Mouse (Mus musculus) brain, embryonic 14.5 days (tissue): Measurements from ENCODE around the gene Rabggtb.

Experiments
- CTCF ChIP-seq: fragments of 200-500 bp; IDR thresholded peaks from 2 replicates; pipeline ENCODE4 v1.5.1; 2012; ENCODE audit warnings: inconsistent platforms, mild to moderate bottlenecking, moderate library complexity, borderline replicate concordance; ENCODE audit not compliant: insufficient read depth, insufficient read length; ENCODE audit errors: extremely low read depth
- POLR2A ChIP-seq: fragments of 200-500 bp; IDR thresholded peaks from 2 replicates; pipeline ENCODE4 v1.6.1; 2012; ENCODE audit warnings: mild to moderate bottlenecking, inconsistent platforms, borderline replicate concordance; ENCODE audit not compliant: poor library complexity, insufficient read depth, insufficient read length, severe bottlenecking; ENCODE audit errors: extremely low read depth

GRCm38 (mm10) chr3:153943901-153944334 is 31.1 kb upstream of the Rabggtb start:
- no peak for TF ChIP-seq POLR2A
- no peak for TF ChIP-seq CTCF
